Comparison of ENCODE assay signal across 10 mouse cellular contexts in the genomic region with DNA sequence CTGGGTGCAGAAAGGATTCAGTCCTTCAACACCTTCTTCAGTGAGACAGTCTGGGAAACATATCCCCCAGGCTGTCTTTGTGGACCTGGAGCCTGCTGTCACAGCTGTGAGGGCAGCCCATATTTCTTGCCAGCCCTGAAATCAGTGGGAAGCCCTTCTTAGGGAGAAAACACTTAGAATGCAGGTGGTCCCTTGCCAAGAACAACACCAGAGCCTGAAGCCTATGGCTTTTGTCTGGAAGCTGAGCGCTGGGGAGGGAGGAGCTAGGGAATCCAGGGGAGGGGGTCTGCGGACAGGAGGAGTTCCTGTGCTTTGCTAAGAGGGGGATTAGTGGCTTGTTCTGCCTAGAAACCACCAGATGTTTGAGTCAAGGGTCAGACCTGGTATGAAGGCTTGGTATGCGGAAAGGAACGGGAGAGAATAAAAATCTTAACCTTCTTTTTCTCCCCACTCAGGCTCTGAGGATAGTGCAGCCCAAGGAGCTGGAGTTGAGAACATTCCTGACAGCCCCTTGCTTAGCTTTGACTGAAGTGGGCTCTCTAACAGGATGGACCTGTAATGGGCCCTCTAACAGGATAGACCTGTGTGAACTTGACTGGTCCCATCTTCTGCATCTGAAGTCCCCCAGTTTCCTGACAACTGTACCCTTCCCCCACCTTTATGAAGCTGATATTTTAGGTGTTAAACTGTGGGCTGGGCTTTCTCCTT. TPM values are rescaled to one million over a fixed set of nuclear protein-coding genes. Genes with fewer than 3 reads are reported as not detected.
A peak's percentile ranks its signal among the peaks of the same experiment; 100 is the strongest.
DNase-seq lines count a peak whose midpoint lies in the region; ATAC-seq and TF ChIP-seq lines count a peak whose summit lies in the region.
"Had no signal": no experiment of that assay in that cellular context is flagged by ENCODE, and none has a peak within 500 bp of the region (broad histone marks: within the 10 kb centered on the region; RNA-seq: fewer than 3 reads in every experiment).

No protein-coding gene starts in this region.

- 9% methylated on average over 4 of the region's 4 CpGs for WGBS in lung, embryonic 14.5 days
- 38% methylated on average over 4 of the region's 4 CpGs for WGBS in lung, adult 2 months
- WGBS in forebrain, embryonic 14.5 days: 13% methylated on average over 4 of the region's 4 CpGs
- 88% methylated on average over 4 of the region's 4 CpGs for WGBS in thymus, adult 2 months

- peaks cover 14% of the 10 kb centered on the region for H3K4me1 ChIP-seq in lung, embryonic 14.5 days (ENCODE audit: insufficient read depth)
- no peaks in the 10 kb centered on the region; the same call in 1 of the 2 replicates for H3K4me1 ChIP-seq in lung, adult 2 months (ENCODE audit: control insufficient read depth, insufficient read depth, low read length)
- H3K4me1 ChIP-seq in forebrain, embryonic 14.5 days (ENCODE audit: control insufficient read depth, insufficient read depth, low read length): peaks cover 8% of the 10 kb centered on the region; the same call in 1 of the 2 replicates
- H3K4me1 ChIP-seq in thymus, adult 2 months (replicated peaks; ENCODE audit: control insufficient read depth, insufficient read depth, low read length): peaks cover 13% of the 10 kb centered on the region

- no peaks in the 10 kb centered on the region for H3K36me3 ChIP-seq in lung, embryonic 14.5 days (ENCODE audit: insufficient read depth)
- no peaks in the 10 kb centered on the region for H3K36me3 ChIP-seq in forebrain, embryonic 14.5 days (ENCODE audit: control insufficient read depth, insufficient read depth, low read length)
- H3K36me3 ChIP-seq in thymus, adult 2 months (ENCODE audit: control insufficient read depth, insufficient read depth, low read length): no peaks in the 10 kb centered on the region

- peak overlapping the region; percentile 12; the same call in 1 of the 2 replicates for H3K4me2 ChIP-seq in lung, embryonic 14.5 days
- no peak overlapping the region for H3K4me2 ChIP-seq in forebrain, embryonic 14.5 days (ENCODE audit: low read length)

- H3K27me3 ChIP-seq in lung, embryonic 14.5 days (ENCODE audit: insufficient read depth, low read length): peaks cover 8% of the 10 kb centered on the region; the same call in 1 of the 2 replicates
- peaks cover 24% of the 10 kb centered on the region for H3K27me3 ChIP-seq in forebrain, embryonic 14.5 days (replicated peaks; ENCODE audit: control insufficient read depth, insufficient read depth, low read length)
- H3K27me3 ChIP-seq in thymus, adult 2 months (ENCODE audit: control insufficient read depth, insufficient read depth, low read length): peaks cover 9% of the 10 kb centered on the region; the same call in 1 of the 2 replicates

- no peak overlapping the region for H3K4me3 ChIP-seq in lung, embryonic 14.5 days (ENCODE audit: low read depth, low read length)
- H3K4me3 ChIP-seq in lung, adult 2 months (replicated peaks; ENCODE audit: extremely low read depth, low read depth, low read length): no peak overlapping the region
- H3K4me3 ChIP-seq in forebrain, embryonic 14.5 days (ENCODE audit: low read depth, low read length): no peak overlapping the region
- no peak overlapping the region for H3K4me3 ChIP-seq in thymus, adult 2 months (ENCODE audit: control insufficient read depth, insufficient read depth, low read length)

- no peaks in the 10 kb centered on the region for H3K9me3 ChIP-seq in lung, embryonic 14.5 days (ENCODE audit: low read depth, low read length)
- no peaks in the 10 kb centered on the region for H3K9me3 ChIP-seq in forebrain, embryonic 14.5 days (replicated peaks; ENCODE audit: control insufficient read depth, low read length)

- peak overlapping the region; percentile 77 for H3K27ac ChIP-seq in lung, embryonic 14.5 days (ENCODE audit: low read depth)
- no peak overlapping the region for H3K27ac ChIP-seq in forebrain, embryonic 14.5 days (ENCODE audit: low read depth, low read length)
- H3K27ac ChIP-seq in thymus, adult 2 months (ENCODE audit: control insufficient read depth, insufficient read depth, low read length): no peak overlapping the region

- no peak for TF ChIP-seq POLR2A in lung, adult 2 months (IDR thresholded peaks at IDR 0.05; ENCODE audit: borderline replicate concordance, extremely low read depth, low read depth, low read length)
- no peak for TF ChIP-seq POLR2A in thymus, adult 2 months (IDR thresholded peaks at IDR 0.05; ENCODE audit: control insufficient read depth, extremely low read depth, insufficient read depth, low read length, poor library complexity)

- TF ChIP-seq CTCF in lung, embryonic 14.5 days (IDR thresholded peaks at IDR 0.05; ENCODE audit: low read depth): no peak
- no peak for TF ChIP-seq CTCF in lung, adult 2 months (IDR thresholded peaks at IDR 0.05; ENCODE audit: insufficient read depth, low read length)
- no peak for TF ChIP-seq CTCF in thymus, adult 2 months (IDR thresholded peaks at IDR 0.05; ENCODE audit: borderline replicate concordance, control insufficient read depth, extremely low read depth, insufficient read depth, low read length, poor library complexity)

- DNase-seq in lung, embryonic 14.5 days: peak; percentile 72
- no peak for DNase-seq in lung, adult 2 months
- DNase-seq in forebrain, embryonic 14.5 days (ENCODE audit: low spot score): peak; percentile 46
- DNase-seq in kidney, postnatal 4 days: peak; percentile 68 to 75
- DNase-seq in retina, embryonic 14.5 days (ENCODE audit: low spot score): peak; percentile 40
- no peak for DNase-seq in thymus, adult 2 months

- ATAC-seq in lung, embryonic 14.5 days (ENCODE audit: insufficient read depth): peak; percentile 75
- ATAC-seq in forebrain, embryonic 14.5 days: 0 out of 2 replicates have a peak, but pooled peaks have one; percentile 37
- no peak for ATAC-seq in inflammation-experienced regulatory T-cells, adult 6 months
- no peak for ATAC-seq in erythroblast, adult 5-6 weeks (replicated peaks; ENCODE audit: low FRiP score, poor library complexity, severe bottlenecking)

- H3K9ac ChIP-seq in lung, embryonic 14.5 days: no peak overlapping the region
- peak overlapping the region; percentile 17; the same call in 1 of the 2 replicates for H3K9ac ChIP-seq in forebrain, embryonic 14.5 days (ENCODE audit: low read length)

RNA-seq across cellular contexts. Expression of gene Rabif, which starts 22.2 kb away (rescaled TPM):
- 38.4 and 39.6 TPM in 2 replicates for polyA plus RNA-seq in lung, embryonic 14.5 days (2014; fragmentation: Nextera tagmentation; extraction: Ambion mirVana)
- polyA plus RNA-seq in lung, adult 2 months (2012; rRNA removed): 11.2 and 15.5 TPM in 2 replicates
- 59.4 and 66.3 TPM in 2 replicates for polyA plus RNA-seq in forebrain, embryonic 14.5 days (2014; fragmentation: Nextera tagmentation; extraction: Ambion mirVana)
- polyA plus RNA-seq in inflammation-experienced regulatory T-cells, adult 6 months (2017; shearing (Covaris generic)): 10 to 100 TPM; 40.2 to 42.7 (median 41.7) TPM
- 24.8 and 25.0 TPM in 2 replicates for polyA plus RNA-seq in thymus, adult 2 months (2012; rRNA removed)
- total RNA-seq in erythroblast, adult 5-6 weeks (2015; ENCODE audit: low replicate concordance): 5.6 and 9.2 TPM in 2 replicates
- total RNA-seq in erythroblast, adult 5-6 weeks (2017; ENCODE audit: low replicate concordance): 7.2 and 8.2 TPM in 2 replicates

RNA-seq across cellular contexts. Expression of gene Mgat4e, which starts 32.8 kb away (rescaled TPM):
- 0.27 TPM in 1 of 2 replicates, not detected in the other for polyA plus RNA-seq in lung, embryonic 14.5 days (2014; fragmentation: Nextera tagmentation; extraction: Ambion mirVana)
- polyA plus RNA-seq in lung, adult 2 months (2012; rRNA removed): not detected in 2 replicates
- not detected in 2 replicates for polyA plus RNA-seq in forebrain, embryonic 14.5 days (2014; fragmentation: Nextera tagmentation; extraction: Ambion mirVana)
- polyA plus RNA-seq in inflammation-experienced regulatory T-cells, adult 6 months (2017; shearing (Covaris generic)): not detected
- polyA plus RNA-seq in thymus, adult 2 months (2012; rRNA removed): not detected in 2 replicates
- not detected in 2 replicates for total RNA-seq in erythroblast, adult 5-6 weeks (2015; ENCODE audit: low replicate concordance)
- not detected in 2 replicates for total RNA-seq in erythroblast, adult 5-6 weeks (2017; ENCODE audit: low replicate concordance)
- total RNA-seq: common myeloid progenitor, adult 5-6 weeks; left cerebral cortex, adult 8-10 months had no signal

RNA-seq across cellular contexts. Expression of gene Kdm5b, which starts 43.3 kb away (rescaled TPM):
- polyA plus RNA-seq in lung, embryonic 14.5 days (2014; fragmentation: Nextera tagmentation; extraction: Ambion mirVana): 54.7 and 59.0 TPM in 2 replicates
- polyA plus RNA-seq in lung, adult 2 months (2012; rRNA removed): 10.1 TPM in 2 replicates
- polyA plus RNA-seq in forebrain, embryonic 14.5 days (2014; fragmentation: Nextera tagmentation; extraction: Ambion mirVana): 75.3 and 88.4 TPM in 2 replicates
- 10 to 100 TPM in 2 of 3 experiments, 1 to 10 TPM in 1; 6.4 to 19.8 (median 16.5) TPM for polyA plus RNA-seq in inflammation-experienced regulatory T-cells, adult 6 months (2017; shearing (Covaris generic))
- polyA plus RNA-seq in thymus, adult 2 months (2012; rRNA removed): 26.7 and 36.4 TPM in 2 replicates
- total RNA-seq in erythroblast, adult 5-6 weeks (2015; ENCODE audit: low replicate concordance): 15.9 and 16.3 TPM in 2 replicates
- total RNA-seq in erythroblast, adult 5-6 weeks (2017; ENCODE audit: low replicate concordance): 24.3 and 25.0 TPM in 2 replicates

Comparison
In these comparisons a context has a peak if more than half of its experiments do, and no peak if none do; other contexts are left out.
1. DNase-seq: peak in lung, embryonic 14.5 days (single experiment), forebrain, embryonic 14.5 days (single experiment), kidney, postnatal 4 days (2 of 2) and retina, embryonic 14.5 days (single experiment); none in lung, adult 2 months (single experiment) and thymus, adult 2 months (single experiment).
2. ATAC-seq: peak in lung, embryonic 14.5 days (single experiment) and forebrain, embryonic 14.5 days (single experiment); none in inflammation-experienced regulatory T-cells, adult 6 months (single experiment) and erythroblast, adult 5-6 weeks (single experiment).